Mouse (Mus musculus): ENCODE results near the gene Tenm4.

Gene Tenm4

DNA sequence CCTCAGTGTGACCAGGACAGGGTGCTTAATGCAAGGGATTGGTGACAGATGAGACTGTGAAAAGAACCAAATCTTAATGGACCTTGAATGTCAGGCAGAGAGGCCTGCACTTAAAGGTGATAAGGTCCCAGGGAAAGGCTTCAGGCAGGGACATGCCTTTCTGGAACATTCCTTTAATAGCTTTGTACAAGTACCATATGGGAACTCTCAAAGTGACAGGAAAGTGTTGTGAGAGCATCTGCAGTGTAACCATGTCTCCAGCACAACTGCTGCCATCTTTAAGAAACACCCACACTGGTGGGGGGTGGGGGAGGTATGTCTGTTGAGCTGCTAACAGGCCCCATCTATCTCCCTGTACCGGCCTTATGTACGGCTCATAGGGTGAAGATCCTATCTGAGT is 506.0 kb downstream of the Tenm4 start:
- DNase-seq (ENCODE audit: low read depth, low spot score), result peak; percentile 83

- peak; percentile 68 for DNase-seq (ENCODE audit: low read depth, low spot score)
These were observed 507.2 kb downstream of the Tenm4 start for GRCm38 (mm10) chr7:96678236-96678635.

DNA sequence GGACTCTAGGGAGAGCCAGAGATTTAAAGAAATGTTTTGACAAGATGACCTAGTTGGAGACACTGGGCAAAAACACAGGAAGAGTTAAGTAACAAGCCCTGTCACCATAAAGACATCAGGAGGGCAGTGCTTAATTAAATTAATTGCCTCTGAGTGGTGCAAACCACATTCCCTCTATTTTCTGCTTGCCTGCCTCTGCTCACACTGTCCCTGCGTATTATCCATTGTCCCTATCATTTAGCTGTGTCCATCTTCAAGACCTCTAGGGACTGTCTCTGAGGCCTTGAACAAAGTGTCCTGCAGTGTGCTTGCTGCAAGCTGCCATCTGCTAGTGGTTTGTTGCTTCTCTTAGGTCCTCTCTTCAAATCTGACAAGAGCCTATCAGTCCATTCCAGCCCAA is 508.7 kb downstream of the Tenm4 start:
- DNase-seq (ENCODE audit: low read depth, low spot score), result peak; percentile 23

GRCm38 (mm10) chr7:96680405-96680804 is 509.4 kb downstream of the Tenm4 start:
- DNase-seq (ENCODE audit: low read depth, low spot score), result peak; percentile 84

GRCm38 (mm10) chr7:96681808-96682207 is 510.8 kb downstream of the Tenm4 start:
- no peak for DNase-seq (ENCODE audit: low read depth, low spot score)

- no peak for DNase-seq (ENCODE audit: low read depth, low spot score)
These were observed 517.1 kb downstream of the Tenm4 start for GRCm38 (mm10) chr7:96688141-96688540.

DNA sequence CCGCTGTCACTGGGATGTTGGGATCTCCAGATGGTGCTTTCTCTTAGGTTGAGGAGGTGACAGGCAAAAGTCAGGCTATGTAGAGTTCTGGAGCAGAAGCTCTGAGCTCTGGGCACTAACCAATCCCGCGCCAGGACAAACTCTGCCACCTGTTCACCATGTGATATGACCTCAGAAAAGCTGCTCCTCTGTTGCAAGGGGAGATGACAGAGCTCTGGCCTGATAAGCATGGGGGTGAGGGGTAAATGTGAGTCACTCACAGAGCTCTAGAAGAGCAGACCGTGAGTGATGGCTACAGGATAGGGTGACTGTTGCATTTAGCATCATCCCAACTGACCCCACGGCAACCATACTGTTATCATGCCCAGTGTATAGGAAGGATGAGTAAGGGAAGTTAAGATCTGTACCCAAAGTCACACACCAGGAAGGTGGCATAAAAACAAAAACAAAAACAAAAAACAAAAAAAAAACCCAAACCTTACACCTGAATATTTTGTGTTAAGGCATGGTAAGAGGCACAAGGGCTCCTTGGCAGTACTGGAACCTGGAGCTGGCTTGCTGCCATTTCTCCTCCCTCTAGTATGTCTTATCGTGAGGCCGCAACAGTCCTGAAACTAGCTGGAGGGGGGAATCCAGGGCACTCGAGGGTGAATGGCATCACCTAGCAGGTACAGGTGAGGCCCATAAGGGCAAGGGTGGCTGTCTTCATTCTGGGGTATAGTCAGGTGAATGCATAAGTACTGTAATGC is 530.2 kb downstream of the Tenm4 start:
- DNase-seq (ENCODE audit: low read depth, low spot score), result no peak

- no peak for DNase-seq (ENCODE audit: low read depth, low spot score)
These were observed 532.9 kb downstream of the Tenm4 start for GRCm38 (mm10) chr7:96703958-96704357.

DNA sequence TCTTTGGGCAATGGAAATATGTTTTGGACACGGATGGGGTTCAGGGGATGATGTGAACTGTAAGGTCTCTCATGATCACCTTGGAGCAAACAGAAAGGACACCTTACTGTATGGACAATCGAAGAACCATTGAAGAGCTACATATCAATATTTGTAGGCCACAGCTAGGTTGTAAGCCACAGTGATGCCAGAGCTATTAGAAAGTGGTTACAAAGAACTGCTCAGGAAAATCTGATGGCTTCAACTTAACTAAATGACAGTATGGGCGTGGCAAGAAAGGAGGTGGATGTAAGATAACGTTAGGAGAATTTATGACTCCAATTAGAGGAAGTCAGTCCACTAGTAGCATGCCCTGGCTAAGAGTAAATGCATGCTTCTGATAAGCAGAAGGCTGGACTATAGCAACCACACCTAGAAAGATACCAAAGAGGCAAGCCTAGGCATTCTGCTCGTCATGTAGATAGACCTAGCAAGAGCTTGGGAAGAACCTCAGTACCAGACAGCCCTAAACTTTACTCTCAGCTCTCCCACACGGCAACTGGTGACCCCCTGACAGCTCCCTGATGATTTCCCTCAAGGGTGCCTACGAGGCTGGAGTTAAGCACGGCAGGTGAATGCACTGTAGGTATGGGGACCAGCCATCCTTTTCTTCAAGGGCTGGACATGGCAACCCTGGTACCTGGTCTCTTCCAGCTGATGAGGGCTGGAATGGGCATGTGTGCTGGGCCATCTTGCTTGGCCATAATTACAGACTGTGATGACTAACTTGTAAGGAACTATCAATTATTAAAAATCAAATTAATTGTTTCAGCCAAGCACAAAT is 534.5 kb downstream of the Tenm4 start:
- DNase-seq (ENCODE audit: low read depth, low spot score), result no peak

- DNase-seq (ENCODE audit: low read depth, low spot score), result no peak
These were observed 535.5 kb downstream of the Tenm4 start for GRCm38 (mm10) chr7:96706531-96706930.

DNA sequence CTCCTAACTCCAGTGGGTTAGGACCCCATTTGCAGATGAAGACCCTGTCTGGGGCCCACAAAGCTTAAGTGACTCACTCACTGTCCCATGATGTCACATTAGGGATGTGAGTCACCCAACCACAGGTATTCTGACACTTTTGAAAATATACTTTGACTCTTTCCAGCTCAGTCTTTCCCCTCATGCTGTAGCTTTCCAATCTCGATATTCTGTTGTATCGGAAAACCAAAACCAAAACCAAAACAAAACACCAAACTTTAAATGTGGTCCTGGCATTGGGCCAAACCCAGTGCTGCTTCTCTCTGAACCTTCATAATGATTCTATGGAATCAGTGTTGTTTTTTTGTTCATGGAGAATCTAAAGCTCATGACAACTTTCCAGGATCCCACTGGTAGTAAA is 536.1 kb downstream of the Tenm4 start:
- DNase-seq (ENCODE audit: low read depth, low spot score), result no peak

- DNase-seq (ENCODE audit: low read depth, low spot score), result peak; percentile 85
These were observed 537.0 kb downstream of the Tenm4 start for GRCm38 (mm10) chr7:96708071-96708470.

GRCm38 (mm10) chr7:96708561-96708960 is 537.5 kb downstream of the Tenm4 start:
- DNase-seq (ENCODE audit: low read depth, low spot score), result no peak

DNA sequence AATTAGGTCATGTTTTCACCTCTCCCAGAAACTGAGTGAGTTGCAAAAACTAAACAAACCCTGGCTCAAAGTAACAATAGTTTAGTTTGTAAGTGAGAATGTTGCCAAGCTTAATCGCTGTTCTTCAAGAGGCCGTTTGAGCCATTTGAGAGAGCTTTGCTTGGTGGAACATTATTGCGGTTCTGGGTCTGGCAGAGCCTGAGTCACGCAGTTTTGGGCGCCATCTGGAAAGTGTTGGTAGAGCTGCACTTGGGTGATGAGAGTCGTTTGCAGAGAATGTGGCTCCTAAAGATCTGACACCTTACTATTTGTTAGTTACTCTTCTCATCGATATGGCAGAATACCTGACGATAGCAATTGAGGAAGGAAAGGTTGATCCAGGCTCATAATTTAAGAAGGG is 537.9 kb downstream of the Tenm4 start:
- DNase-seq (ENCODE audit: low read depth, low spot score), result peak; percentile 81

GRCm38 (mm10) chr7:96709891-96710290 is 538.8 kb downstream of the Tenm4 start:
- no peak for DNase-seq (ENCODE audit: low read depth, low spot score)

- DNase-seq (ENCODE audit: low read depth, low spot score), result peak; percentile 85
These were observed 539.6 kb downstream of the Tenm4 start for GRCm38 (mm10) chr7:96710658-96711071.

GRCm38 (mm10) chr7:96712876-96713275 is 541.8 kb downstream of the Tenm4 start:
- DNase-seq (ENCODE audit: low read depth, low spot score), result no peak

DNA sequence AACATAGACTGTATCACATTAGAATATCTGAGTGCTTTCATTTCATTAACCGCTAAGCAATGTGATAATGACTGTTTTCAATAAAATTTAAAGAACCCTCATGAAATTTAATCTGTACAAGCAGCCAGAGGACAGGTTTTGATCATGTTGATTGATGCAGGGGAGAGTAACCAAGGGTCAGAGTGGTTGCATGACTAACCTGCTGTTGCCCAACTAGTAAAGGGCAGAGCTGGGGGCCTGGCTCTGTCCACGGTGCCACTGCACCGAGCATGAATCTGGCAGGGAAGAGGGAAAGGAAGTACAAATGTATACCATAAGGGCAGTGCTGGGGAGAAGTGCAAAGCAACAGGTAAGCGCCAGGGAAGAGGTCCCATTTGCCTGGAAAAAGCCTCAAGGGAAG is 545.9 kb downstream of the Tenm4 start:
- DNase-seq (ENCODE audit: low read depth, low spot score), result no peak

GRCm38 (mm10) chr7:96718201-96719155 is 547.4 kb downstream of the Tenm4 start:
- no peak for DNase-seq (ENCODE audit: low read depth, low spot score)

DNA sequence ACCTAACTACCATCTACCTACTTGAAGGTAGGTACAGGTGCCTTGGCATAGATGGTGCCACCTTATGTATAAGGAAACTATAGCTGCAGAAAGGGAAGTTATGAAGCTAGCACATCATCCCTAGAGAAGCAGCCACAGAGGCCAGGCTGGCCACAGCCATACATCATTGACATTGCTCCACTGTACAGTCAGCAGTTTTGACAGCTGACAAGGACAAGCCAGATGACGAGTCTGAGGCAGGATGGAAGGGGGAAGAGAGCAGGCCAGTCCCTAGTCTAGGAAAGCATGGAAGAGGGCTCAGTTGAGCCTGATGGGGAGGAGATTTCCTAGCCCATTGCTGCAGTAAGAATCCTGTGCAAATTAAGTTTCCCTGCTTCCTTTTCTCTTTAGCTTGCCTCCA is 548.9 kb downstream of the Tenm4 start:
- DNase-seq (ENCODE audit: low read depth, low spot score), result no peak

- peak; percentile 44 for DNase-seq (ENCODE audit: low read depth, low spot score)
These were observed 549.4 kb downstream of the Tenm4 start for GRCm38 (mm10) chr7:96720465-96720864.

GRCm38 (mm10) chr7:96722796-96723195 is 551.8 kb downstream of the Tenm4 start:
- no peak for DNase-seq (ENCODE audit: low read depth, low spot score)

Data from brain, adult 2 months (tissue).